Mouse (Mus musculus): ENCODE data around the gene Gm17651. TPM values are rescaled to one million over a fixed set of nuclear protein-coding genes. Genes with fewer than 3 reads are reported as not detected.

Gm17651 gene
- total RNA-seq, 1 experiment from 2014 or later = not detected

- DNase-seq = no peak
Measured at GRCm38 (mm10) chr3:97678416-97678815, 3.9 kb upstream of the Gm17651 start.

GRCm38 (mm10) chr3:97676126-97676525, 1.6 kb upstream of the Gm17651 start:
- no peak for DNase-seq

GRCm38 (mm10) chr3:97667093-97667675, 7.3 kb downstream of the Gm17651 start:
- DNase-seq = no peak

GRCm38 (mm10) chr3:97666154-97666553, 8.3 kb downstream of the Gm17651 start:
- DNase-seq = no peak

GRCm38 (mm10) chr3:97665525-97665924, 9.0 kb downstream of the Gm17651 start:
- DNase-seq = no peak

DNA sequence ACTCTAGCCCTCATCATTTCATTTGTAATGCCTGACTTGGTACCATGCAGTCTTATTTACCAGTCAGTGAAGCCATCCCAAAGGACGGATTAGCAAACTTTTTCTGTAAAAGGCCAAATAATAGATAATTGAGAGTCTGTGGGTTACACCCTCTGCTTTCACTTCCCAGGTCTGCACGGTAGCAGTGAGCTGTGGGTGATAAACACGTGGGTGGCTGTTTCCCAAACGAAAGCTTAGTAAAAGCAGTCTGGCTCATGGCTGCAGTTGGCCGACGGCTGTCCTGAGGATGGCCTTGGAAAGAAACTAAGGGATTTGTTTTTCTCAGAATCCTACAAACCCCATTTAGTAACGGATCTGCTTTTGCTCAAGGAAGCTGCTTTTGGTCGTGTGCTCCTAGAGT, 13.3 kb downstream of the Gm17651 start:
- no peak for DNase-seq

- DNase-seq = no peak
Measured at GRCm38 (mm10) chr3:97659746-97660145, 14.7 kb downstream of the Gm17651 start.

DNA sequence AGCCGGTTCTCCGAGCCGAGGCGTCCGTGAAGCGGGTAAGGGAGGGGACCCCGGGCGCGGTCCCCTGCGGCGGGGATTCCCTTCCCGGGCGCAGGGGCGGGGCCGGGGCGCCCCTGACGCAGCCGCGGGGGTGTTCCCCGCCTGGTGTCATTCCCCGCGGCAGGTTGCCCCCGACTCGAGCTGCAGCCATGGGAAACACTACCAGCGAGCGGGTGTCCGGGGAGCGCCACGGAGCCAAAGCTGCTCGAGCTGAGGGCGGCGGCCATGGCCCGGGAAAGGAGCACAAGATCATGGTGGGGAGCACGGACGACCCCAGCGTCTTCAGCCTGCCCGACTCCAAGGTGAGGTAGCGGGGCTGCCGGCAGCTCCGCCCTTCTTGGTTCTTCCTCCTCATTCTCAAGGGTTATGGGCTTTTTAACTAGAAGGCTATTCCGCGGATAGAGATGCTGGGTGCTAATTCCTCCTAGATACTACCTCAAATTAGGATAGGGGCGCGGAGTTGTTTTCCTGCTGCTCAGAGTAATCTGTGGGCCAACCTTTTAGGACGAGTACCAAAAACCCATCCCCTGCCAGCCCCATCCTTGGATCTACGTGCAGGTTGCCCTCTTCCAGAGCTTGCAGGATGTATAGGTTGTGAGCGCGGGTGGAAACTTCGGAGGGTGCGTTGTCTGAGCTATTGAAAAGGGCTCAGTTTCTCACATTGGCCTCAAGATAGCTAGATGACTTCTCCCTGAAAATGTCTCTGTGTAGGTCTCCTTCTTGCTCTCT, 15.9 kb downstream of the Gm17651 start:
- DNase-seq = peak; percentile 71

- peak; percentile 100 for DNase-seq
Measured at GRCm38 (mm10) chr3:97657655-97658411, 16.7 kb downstream of the Gm17651 start, which contains the start of gene Prkab2. Gene Prkab2, plus strand, starts transcription at chr3:97658193.

- peak; percentile 14 for DNase-seq
Measured at GRCm38 (mm10) chr3:97654901-97655300, 19.6 kb downstream of the Gm17651 start.

- DNase-seq = no peak
Measured at GRCm38 (mm10) chr3:97653781-97654180, 20.7 kb downstream of the Gm17651 start.

GRCm38 (mm10) chr3:97651604-97652003, 22.9 kb downstream of the Gm17651 start:
- DNase-seq = no peak

DNA sequence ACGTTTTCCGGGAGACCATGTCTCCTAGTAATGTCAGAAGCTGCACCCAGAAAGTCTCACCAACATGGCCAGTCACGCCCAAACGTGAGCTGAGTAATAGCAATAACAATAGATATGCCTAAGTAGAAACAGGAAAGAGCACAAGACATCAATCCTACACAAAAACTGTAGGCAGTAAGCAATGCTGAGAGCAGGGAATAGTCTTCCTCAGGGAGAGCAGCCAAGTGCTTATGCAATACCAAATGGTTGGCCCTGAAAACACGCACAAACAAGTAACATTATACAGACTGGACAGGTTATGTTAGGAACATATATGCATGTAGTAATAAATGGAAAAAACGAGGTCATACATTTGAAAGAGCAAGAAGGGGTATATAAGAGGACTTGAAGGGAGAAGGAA, 25.0 kb downstream of the Gm17651 start:
- DNase-seq = no peak

DNA sequence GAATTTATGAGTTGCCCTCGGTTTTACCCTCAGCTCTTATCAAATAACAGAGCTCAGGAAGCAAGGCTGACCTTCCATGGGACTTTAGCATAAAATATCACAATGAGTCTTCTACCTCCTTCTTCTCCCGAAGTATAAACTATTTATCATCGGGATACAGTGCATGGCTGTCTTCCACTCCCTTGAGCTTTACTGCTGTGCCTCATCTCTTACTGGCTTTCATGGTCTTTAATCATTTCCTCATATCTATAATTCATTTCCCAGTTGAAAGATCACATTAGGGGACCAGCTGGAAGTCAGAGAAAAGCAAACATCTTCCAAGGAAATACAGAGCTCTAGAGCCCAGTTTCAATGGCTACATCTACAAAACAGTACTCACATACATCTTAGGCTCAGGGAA, 25.5 kb downstream of the Gm17651 start:
- DNase-seq = no peak

DNA sequence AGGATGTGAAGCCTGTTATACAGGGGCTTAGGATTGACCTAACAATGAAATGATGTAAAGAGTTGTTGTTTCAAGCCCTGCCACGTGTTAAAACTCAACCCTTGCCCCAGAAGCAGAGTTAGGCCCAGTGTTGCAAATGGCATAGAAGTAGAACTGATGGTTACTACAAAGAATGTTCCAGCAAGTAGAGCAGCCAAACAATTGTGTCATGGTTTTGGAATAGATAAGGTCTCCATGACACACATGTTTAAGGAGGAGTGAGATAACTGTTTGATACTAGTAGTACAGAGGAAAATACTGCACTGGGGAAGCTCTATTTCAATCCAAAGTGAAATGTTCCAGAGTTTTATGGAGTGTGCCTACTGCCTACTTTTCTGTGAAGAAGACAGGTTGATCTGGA, 26.0 kb downstream of the Gm17651 start:
- no peak for DNase-seq

DNA sequence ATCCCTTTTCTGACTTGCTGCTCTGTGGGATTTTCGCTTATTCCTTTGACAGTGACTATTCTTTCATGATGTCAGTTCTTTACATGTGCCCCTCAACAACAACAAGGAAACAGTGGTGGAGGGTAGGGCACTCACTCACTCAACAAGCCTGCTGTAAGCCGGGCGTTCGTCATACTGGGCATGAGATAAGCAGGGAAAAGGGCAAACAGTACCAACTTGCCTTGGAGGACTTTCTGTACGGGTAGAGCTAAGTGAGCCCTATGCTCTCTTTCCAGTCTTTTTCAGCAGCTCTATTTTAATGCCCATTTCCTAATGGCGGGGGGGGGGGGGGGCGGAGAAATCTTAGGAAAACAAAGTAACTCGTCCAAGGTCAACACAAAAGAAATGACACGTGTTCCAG, 32.5 kb downstream of the Gm17651 start:
- DNase-seq = no peak

GRCm38 (mm10) chr3:97641396-97641795, 33.1 kb downstream of the Gm17651 start:
- no peak for DNase-seq

- peak; percentile 45 for DNase-seq
Measured at GRCm38 (mm10) chr3:97634288-97634761, 40.2 kb downstream of the Gm17651 start.

- DNase-seq = no peak
Measured at GRCm38 (mm10) chr3:97633456-97633855, 41.0 kb downstream of the Gm17651 start.

DNA sequence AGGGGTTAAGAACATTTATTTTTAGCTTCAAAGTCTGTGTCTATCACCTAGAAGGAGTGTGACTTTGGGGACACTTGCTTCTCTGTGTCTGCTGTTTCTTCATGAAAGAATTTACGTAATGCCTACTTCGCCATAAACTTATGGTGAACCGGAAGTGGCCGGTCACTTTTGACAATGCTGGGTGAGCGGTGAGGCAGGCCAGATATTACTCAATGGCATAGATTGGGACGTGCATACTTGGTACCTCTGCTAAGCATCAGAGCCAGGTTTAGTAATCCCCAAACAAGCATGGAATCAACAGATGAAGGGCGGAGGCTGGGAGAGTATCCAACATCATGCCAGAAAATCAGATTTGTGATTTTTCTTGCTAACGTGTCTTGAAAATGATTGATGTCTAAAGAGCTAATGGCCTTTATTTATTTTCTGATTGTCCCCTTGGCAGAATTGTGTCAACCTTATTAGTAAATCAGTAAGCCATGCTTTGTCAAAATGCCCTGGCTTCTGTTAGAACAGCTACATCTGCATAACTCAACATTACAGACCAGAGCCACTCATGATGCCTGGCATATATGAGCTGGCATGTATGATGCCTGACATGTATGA, 43.1 kb downstream of the Gm17651 start:
- no peak for DNase-seq

DNA sequence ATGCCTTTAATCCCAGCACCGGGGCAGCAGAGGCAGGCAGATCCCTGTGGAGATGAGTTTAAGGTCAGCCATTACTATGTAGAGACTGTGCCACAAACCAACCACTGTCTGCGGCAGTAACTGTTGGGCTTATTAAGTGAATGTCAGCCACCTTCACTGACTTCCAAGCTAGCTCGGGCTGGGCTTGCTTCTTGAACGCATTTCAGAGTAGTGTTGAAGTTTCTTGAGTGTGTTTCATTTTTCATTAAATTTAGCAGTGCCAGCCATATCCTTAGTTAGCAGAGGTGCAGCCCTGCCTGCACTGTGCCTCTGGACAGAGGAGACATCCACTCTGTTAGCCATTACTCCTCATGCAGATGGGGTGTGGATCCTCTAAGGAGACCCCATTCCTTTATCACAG, 43.7 kb downstream of the Gm17651 start:
- no peak for DNase-seq

- no peak for DNase-seq
Measured at GRCm38 (mm10) chr3:97629941-97630340, 44.6 kb downstream of the Gm17651 start.
